Mouse (Mus musculus) heart, postnatal 0 days (tissue): ENCODE data around the gene Foxn3. TPM values are rescaled to one million over a fixed set of nuclear protein-coding genes. Genes with fewer than 3 reads are reported as not detected.

Experiments
- ATAC-seq: fragments of 200-750 bp; cut with Nextera tagmentation; 2 replicates; pipeline ENCODE4 v1.8.0; 2017; ENCODE audit warnings: low read depth, moderate number of reproducible peaks, moderate library complexity; ENCODE audit not compliant: insufficient read depth
- DNase-seq: peaks from one replicate; pipeline ENCODE4 v3.0.0-alpha.2; 2016; ENCODE audit warnings: low spot score
- H3K27ac ChIP-seq: fragments of 300-500 bp; sonication (generic); 2 replicates; pipeline ENCODE4 v1.5.1; 2014; ENCODE audit warnings: low read depth, mild to moderate bottlenecking
- H3K27me3 ChIP-seq: fragments of 300-500 bp; sonication (generic); 2 replicates; pipeline ENCODE4 v1.6.1; 2014; ENCODE audit warnings: low read length, mixed read lengths; ENCODE audit not compliant: control insufficient read depth, insufficient read depth
- H3K36me3 ChIP-seq: fragments of 300-500 bp; sonication (generic); replicated peaks from 2 replicates; pipeline ENCODE4 v1.6.1; 2014; ENCODE audit warnings: low read length, mixed read lengths; ENCODE audit not compliant: control insufficient read depth, insufficient read depth
- H3K4me1 ChIP-seq: fragments of 300-500 bp; sonication (generic); 2 replicates; pipeline ENCODE4 v1.6.1; 2014; ENCODE audit warnings: antibody characterized with exemption; ENCODE audit not compliant: control insufficient read depth, insufficient read depth
- H3K4me2 ChIP-seq: fragments of 300-500 bp; sonication (generic); 2 replicates; pipeline ENCODE4 v1.6.1; 2014; ENCODE audit warnings: low read depth, mild to moderate bottlenecking, low read length, moderate library complexity
- H3K4me3 ChIP-seq: fragments of 300-500 bp; sonication (generic); 2 replicates; pipeline ENCODE4 v1.5.1; 2014; ENCODE audit warnings: low read depth, low read length
- H3K9ac ChIP-seq: fragments of 300-500 bp; sonication (generic); replicated peaks from 2 replicates; pipeline ENCODE4 v1.6.1; 2014; ENCODE audit warnings: low read depth, low read length, mixed read lengths
- H3K9me3 ChIP-seq: fragments of 300-500 bp; sonication (generic); replicated peaks from 2 replicates; pipeline ENCODE4 v1.6.1; 2016; ENCODE audit warnings: low read length; ENCODE audit not compliant: control insufficient read depth
- CTCF ChIP-seq: IDR thresholded peaks from 2 replicates; pipeline ENCODE4 v1.5.1; 2016; ENCODE audit warnings: antibody characterized with exemption, control low read depth, low read depth
- EP300 ChIP-seq: IDR thresholded peaks from 2 replicates; pipeline ENCODE4 v1.6.1; 2016; ENCODE audit warnings: antibody characterized with exemption, low read depth
- WGBS: fragments of 180-500 bp; shearing (Covaris S2); extraction: QIAGEN DNeasy Blood & Tissue Kit; methylation state at CpG from one replicate; pipeline ENCODE4 v1.1.7; 2014; 5-methylcytosine and 5-hydroxymethylcytosine counted together
- polyA plus RNA-seq: library from polyadenylated mRNA; unstranded; fragments of >200 nt; fragmentation: Nextera tagmentation; extraction: Ambion mirVana; gene quantifications from 2 replicates; pipeline ENCODE4 v1.2.1, GENCODE M21; 2015
- total RNA-seq: library from RNA; depleted of rRNA; stranded (reverse); fragments of >200 nt; gene quantifications from 2 replicates; pipeline ENCODE4 v1.2.3, GENCODE M21; 2014; ENCODE audit warnings: low replicate concordance

Foxn3 gene
- total and polyA plus RNA-seq, 2 experiments from 2014 or later: 31.4 to 55.3 TPM

- no peaks in the 10 kb centered on the region for H3K9me3 ChIP-seq
- no peak overlapping the region for H3K9ac ChIP-seq
- 94% methylated on average over 8 of the region's 8 CpGs for WGBS
- no peaks in the 10 kb centered on the region for H3K27me3 ChIP-seq
- no peaks in the 10 kb centered on the region for H3K36me3 ChIP-seq
- 0 out of 2 replicates have a peak, but pooled peaks cover 8% of the 10 kb centered on the region for H3K4me1 ChIP-seq
- H3K27ac ChIP-seq: no peak overlapping the region
- no peak for TF ChIP-seq EP300
- no peak for TF ChIP-seq CTCF
- H3K4me3 ChIP-seq: no peak overlapping the region
- no peak for ATAC-seq
- no peak for DNase-seq
- H3K4me2 ChIP-seq: no peak overlapping the region
Measured at GRCm38 (mm10) chr12:99571999-99572398, 8.6 kb upstream of the Foxn3 start.

GRCm38 (mm10) chr12:99570197-99570956, 7.0 kb upstream of the Foxn3 start:
- peak; percentile 51 for DNase-seq
- Histone ChIP-seq H3K9ac (no peak overlapping the region), H3K27me3 (no peaks in the 10 kb centered on the region), H3K4me2 (peak overlapping the region; percentile 42), H3K4me1 (0 out of 2 replicates have a peak, but pooled peaks cover 3% of the 10 kb centered on the region), H3K9me3 (no peaks in the 10 kb centered on the region), H3K27ac (no peak overlapping the region), H3K36me3 (no peaks in the 10 kb centered on the region), H3K4me3 (peak overlapping the region; percentile 14)
- ATAC-seq: peak; percentile 49; the same call in 1 of the 2 replicates
- TF ChIP-seq CTCF (no peak), EP300 (no peak)
- WGBS: 54% methylated on average over 25 of the region's 25 CpGs

GRCm38 (mm10) chr12:99565606-99566005, 2.2 kb upstream of the Foxn3 start:
- ATAC-seq: no peak
- H3K4me3 ChIP-seq: no peak overlapping the region
- no peak overlapping the region for H3K4me2 ChIP-seq
- WGBS: 62% methylated on average over 2 of the region's 2 CpGs
- H3K27ac ChIP-seq: no peak overlapping the region
- DNase-seq: no peak
- no peaks in the 10 kb centered on the region for H3K27me3 ChIP-seq
- no peaks in the 10 kb centered on the region for H3K36me3 ChIP-seq
- H3K9me3 ChIP-seq: no peaks in the 10 kb centered on the region
- peaks cover 21% of the 10 kb centered on the region for H3K4me1 ChIP-seq
- H3K9ac ChIP-seq: no peak overlapping the region
- no peak for TF ChIP-seq CTCF
- no peak for TF ChIP-seq EP300

- H3K9ac ChIP-seq: no peak overlapping the region
- H3K27ac ChIP-seq: no peak overlapping the region
- no peak for DNase-seq
Measured at GRCm38 (mm10) chr12:99564301-99564910, 1.0 kb upstream of the Foxn3 start.

GRCm38 (mm10) chr12:99562867-99563189, 554 bp downstream of the Foxn3 start:
- peak; percentile 63 for DNase-seq
- WGBS: under 1% methylated on average over 10 of the region's 10 CpGs
- ATAC-seq: no peak
- Histone ChIP-seq H3K4me3 (peak overlapping the region; percentile 94), H3K9me3 (no peaks in the 10 kb centered on the region), H3K27me3 (no peaks in the 10 kb centered on the region), H3K4me1 (peaks cover 33% of the 10 kb centered on the region), H3K9ac (peak overlapping the region; percentile 93), H3K27ac (peak overlapping the region; percentile 82), H3K36me3 (no peaks in the 10 kb centered on the region), H3K4me2 (peak overlapping the region; percentile 78)
- TF ChIP-seq EP300: no peak
- TF ChIP-seq CTCF: no peak

More at GRCm38 (mm10) chr12:99564301-99564910, 1.0 kb upstream of the Foxn3 start:
- no peaks in the 10 kb centered on the region for H3K9me3 ChIP-seq
- H3K36me3 ChIP-seq: no peaks in the 10 kb centered on the region
- H3K4me2 ChIP-seq: peak overlapping the region; percentile 78
- TF ChIP-seq EP300 (no peak), CTCF (no peak)
- 52% methylated on average over 9 of the region's 9 CpGs for WGBS
- 0 out of 2 replicates have a peak overlapping the region, but pooled peaks have one; percentile 94 for H3K4me3 ChIP-seq
- ATAC-seq: no peak
- H3K27me3 ChIP-seq: no peaks in the 10 kb centered on the region
- H3K4me1 ChIP-seq: peaks cover 28% of the 10 kb centered on the region
